Mouse (Mus musculus) layer of hippocampus, postnatal 25 days (tissue): ENCODE measurements around the gene Hint3. TPM values are rescaled to one million over a fixed set of nuclear protein-coding genes. Genes with fewer than 3 reads are reported as not detected.

Experiments
- DNase-seq, 2 experiments: peaks; one replicate each; pipeline ENCODE4 v3.0.0; 2022; ENCODE audit warnings: mixed read lengths in 2 of 2, low spot score in 1 of 2; ENCODE audit errors: extremely low spot score in 1 of 2
- total RNA-seq, 2 experiments: library from RNA; stranded (reverse); gene quantifications; 2 replicates each; pipeline ENCODE4 v1.2.3; 2021

The Hint3 gene
- total RNA-seq, 2 experiments from 2014 or later = 36.2 to 37.1 TPM

GRCm38 (mm10) chr10:30600094-30600534 lies 29.3 kb downstream of the Hint3 start:
- DNase-seq = no peak

GRCm38 (mm10) chr10:30587037-30587436 lies 42.4 kb downstream of the Hint3 start:
- DNase-seq = no peak

GRCm38 (mm10) chr10:30585691-30586090 lies 43.7 kb downstream of the Hint3 start:
- no peak for DNase-seq

GRCm38 (mm10) chr10:30577670-30578280 lies 51.7 kb downstream of the Hint3 start:
- no peak for DNase-seq

- DNase-seq = no peak
Observed at GRCm38 (mm10) chr10:30566364-30566763, 63.1 kb downstream of the Hint3 start.

DNA sequence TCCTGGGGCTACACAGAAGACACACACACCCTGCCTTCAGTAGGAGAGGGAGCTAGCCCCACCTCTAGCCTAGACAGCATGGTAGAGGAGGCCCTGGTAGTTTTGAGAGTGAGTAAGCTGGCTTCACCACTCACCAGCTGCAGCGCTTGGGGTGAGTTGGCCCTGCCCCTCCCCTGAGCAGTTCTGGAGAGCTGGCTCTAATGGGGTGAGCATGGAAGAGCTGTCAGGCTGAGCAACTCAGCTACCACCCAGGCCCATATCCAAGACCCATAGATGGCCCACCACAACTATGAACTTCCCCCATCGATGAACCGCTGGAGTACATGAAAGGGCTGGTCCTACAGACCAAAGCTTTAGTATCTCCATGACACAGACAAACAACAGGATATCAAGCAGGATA lies 64.8 kb downstream of the Hint3 start:
- DNase-seq = no peak

Other genes starting within 250 kb of the Hint3 start
- gene Trmt11, start 28.9 kb downstream of the Hint3 start, total RNA-seq = 1 to 10 TPM; 6.6 to 9.7 TPM
- gene Ncoa7, start 173.7 kb upstream of the Hint3 start, total RNA-seq = 100 to 1,000 TPM; 102 to 106 TPM
- gene Hey2, start 213.2 kb upstream of the Hint3 start, total RNA-seq = 1 to 10 TPM; 4.9 to 6.1 TPM